Mouse (Mus musculus): ENCODE results near the gene Tmem26. TPM values are rescaled to one million over a fixed set of nuclear protein-coding genes. Genes with fewer than 3 reads are reported as not detected.

The Tmem26 gene
- polyA plus RNA-seq, 1 experiment: 4.4 TPM

- Histone ChIP-seq H3K27me3 (replicated peaks; ENCODE audit: control insufficient read depth, insufficient read depth, low read length) (no peaks in the 10 kb centered on the region), H3K4me1 (ENCODE audit: control insufficient read depth, insufficient read depth, low read length) (0 out of 2 replicates have a peak, but pooled peaks cover 2% of the 10 kb centered on the region), H3K27ac (ENCODE audit: insufficient read depth, low read depth, low read length) (peak overlapping the region; percentile 91), H3K4me3 (ENCODE audit: insufficient read depth, low read depth, low read length) (no peak overlapping the region; the same call in 1 of the 2 replicates), H3K36me3 (ENCODE audit: control insufficient read depth, insufficient read depth, low read length) (no peaks in the 10 kb centered on the region)
- peak; percentile 86 for DNase-seq
- TF ChIP-seq POLR2A (IDR thresholded peaks at IDR 0.05; ENCODE audit: low read depth, low read length) (no peak), CTCF (conservative IDR thresholded peaks at IDR 0.05; ENCODE audit: insufficient read depth, insufficient read length, low read depth, low read length) (no peak)
- 12% methylated on average over 3 of the region's 3 CpGs for WGBS
These were observed 72.0 kb downstream of the Tmem26 start for GRCm38 (mm10) chr10:68795466-68795865.

- H3K36me3 ChIP-seq (ENCODE audit: control insufficient read depth, insufficient read depth, low read length): no peaks in the 10 kb centered on the region
- no peak for TF ChIP-seq CTCF (conservative IDR thresholded peaks at IDR 0.05; ENCODE audit: insufficient read depth, insufficient read length, low read depth, low read length)
- TF ChIP-seq POLR2A (IDR thresholded peaks at IDR 0.05; ENCODE audit: low read depth, low read length): no peak
- no peak overlapping the region for H3K4me3 ChIP-seq (ENCODE audit: insufficient read depth, low read depth, low read length)
- no peak overlapping the region for H3K27ac ChIP-seq (ENCODE audit: insufficient read depth, low read depth, low read length)
- H3K27me3 ChIP-seq (replicated peaks; ENCODE audit: control insufficient read depth, insufficient read depth, low read length): no peaks in the 10 kb centered on the region
- WGBS: 70% methylated on average over 7 of the region's 7 CpGs
- 0 out of 2 replicates have a peak, but pooled peaks cover 2% of the 10 kb centered on the region for H3K4me1 ChIP-seq (ENCODE audit: control insufficient read depth, insufficient read depth, low read length)
- DNase-seq: peak; percentile 87
These were observed 76.4 kb downstream of the Tmem26 start for GRCm38 (mm10) chr10:68799883-68800282.

- no peaks in the 10 kb centered on the region for H3K36me3 ChIP-seq (ENCODE audit: control insufficient read depth, insufficient read depth, low read length)
- H3K27me3 ChIP-seq (replicated peaks; ENCODE audit: control insufficient read depth, insufficient read depth, low read length): no peaks in the 10 kb centered on the region
- DNase-seq: no peak
- WGBS: 79% methylated on average over 7 of the region's 7 CpGs
- no peak overlapping the region for H3K27ac ChIP-seq (ENCODE audit: insufficient read depth, low read depth, low read length)
- H3K4me3 ChIP-seq (ENCODE audit: insufficient read depth, low read depth, low read length): no peak overlapping the region
- TF ChIP-seq CTCF (conservative IDR thresholded peaks at IDR 0.05; ENCODE audit: insufficient read depth, insufficient read length, low read depth, low read length) (no peak), POLR2A (IDR thresholded peaks at IDR 0.05; ENCODE audit: low read depth, low read length) (no peak)
- no peaks in the 10 kb centered on the region for H3K4me1 ChIP-seq (ENCODE audit: control insufficient read depth, insufficient read depth, low read length)
These were observed 76.9 kb downstream of the Tmem26 start for GRCm38 (mm10) chr10:68800339-68800738.

DNA sequence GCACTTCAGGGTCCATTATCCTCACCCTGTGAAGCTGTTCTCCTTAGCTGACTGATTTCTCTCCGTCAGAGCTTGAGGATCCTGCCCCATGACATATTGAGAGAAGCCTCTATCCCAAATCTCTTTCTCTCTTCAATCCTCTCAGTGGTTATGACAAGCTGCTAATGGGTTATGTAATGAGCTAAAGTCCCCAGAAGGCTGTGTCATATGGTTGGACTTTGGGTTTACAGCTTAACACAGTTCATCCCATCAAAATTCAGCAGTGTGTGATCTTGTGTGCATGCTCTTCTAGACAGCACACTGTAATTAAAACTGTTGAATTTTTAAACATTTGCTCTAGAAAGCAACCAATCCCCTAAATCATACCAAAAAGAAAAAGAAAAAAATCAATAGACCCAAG is 82.9 kb downstream of the Tmem26 start:
- Histone ChIP-seq H3K36me3 (ENCODE audit: control insufficient read depth, insufficient read depth, low read length) (no peaks in the 10 kb centered on the region), H3K27me3 (replicated peaks; ENCODE audit: control insufficient read depth, insufficient read depth, low read length) (no peaks in the 10 kb centered on the region), H3K27ac (ENCODE audit: insufficient read depth, low read depth, low read length) (no peak overlapping the region), H3K4me1 (ENCODE audit: control insufficient read depth, insufficient read depth, low read length) (peaks cover 3% of the 10 kb centered on the region; the same call in 1 of the 2 replicates), H3K4me3 (ENCODE audit: insufficient read depth, low read depth, low read length) (no peak overlapping the region)
- no peak for TF ChIP-seq POLR2A (IDR thresholded peaks at IDR 0.05; ENCODE audit: low read depth, low read length)
- TF ChIP-seq CTCF (conservative IDR thresholded peaks at IDR 0.05; ENCODE audit: insufficient read depth, insufficient read length, low read depth, low read length): no peak
- peak; percentile 47 for DNase-seq
- 64% methylated on average over 1 of the region's 1 CpGs for WGBS

GRCm38 (mm10) chr10:68810958-68811357 is 87.5 kb downstream of the Tmem26 start:
- H3K4me3 ChIP-seq (ENCODE audit: insufficient read depth, low read depth, low read length): no peak overlapping the region
- H3K4me1 ChIP-seq (ENCODE audit: control insufficient read depth, insufficient read depth, low read length): peaks cover 3% of the 10 kb centered on the region; the same call in 1 of the 2 replicates
- no peak overlapping the region for H3K27ac ChIP-seq (ENCODE audit: insufficient read depth, low read depth, low read length)
- H3K36me3 ChIP-seq (ENCODE audit: control insufficient read depth, insufficient read depth, low read length): no peaks in the 10 kb centered on the region
- H3K27me3 ChIP-seq (replicated peaks; ENCODE audit: control insufficient read depth, insufficient read depth, low read length): no peaks in the 10 kb centered on the region
- no peak for DNase-seq
- TF ChIP-seq CTCF (conservative IDR thresholded peaks at IDR 0.05; ENCODE audit: insufficient read depth, insufficient read length, low read depth, low read length) (0 out of 2 replicates have a peak, but pooled peaks have one; percentile 13), POLR2A (IDR thresholded peaks at IDR 0.05; ENCODE audit: low read depth, low read length) (no peak)
- WGBS: 88% methylated on average over 5 of the region's 5 CpGs

DNA sequence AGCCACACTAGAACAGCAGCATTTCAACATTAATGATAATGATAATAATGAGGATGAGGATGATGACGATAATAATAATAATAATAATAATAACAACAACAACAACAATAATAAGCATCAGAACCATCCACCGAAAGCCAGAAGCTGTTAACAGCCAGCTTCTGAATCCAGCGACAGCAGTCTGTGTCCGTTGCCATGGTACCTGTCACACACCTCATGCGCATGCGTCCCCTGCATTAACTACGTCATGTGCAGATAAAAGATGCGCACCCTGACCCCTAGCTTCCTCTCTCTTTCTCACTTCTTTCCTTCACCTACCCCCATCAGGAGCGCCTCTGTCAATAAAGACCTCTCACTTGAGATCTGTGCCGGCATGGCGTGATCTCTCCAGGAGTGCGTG is 89.3 kb downstream of the Tmem26 start:
- Histone ChIP-seq H3K27ac (ENCODE audit: insufficient read depth, low read depth, low read length) (no peak overlapping the region), H3K36me3 (ENCODE audit: control insufficient read depth, insufficient read depth, low read length) (no peaks in the 10 kb centered on the region), H3K4me1 (ENCODE audit: control insufficient read depth, insufficient read depth, low read length) (no peaks in the 10 kb centered on the region), H3K27me3 (replicated peaks; ENCODE audit: control insufficient read depth, insufficient read depth, low read length) (no peaks in the 10 kb centered on the region), H3K4me3 (ENCODE audit: insufficient read depth, low read depth, low read length) (no peak overlapping the region)
- no peak for DNase-seq
- WGBS: 95% methylated on average over 12 of the region's 12 CpGs
- TF ChIP-seq CTCF (conservative IDR thresholded peaks at IDR 0.05; ENCODE audit: insufficient read depth, insufficient read length, low read depth, low read length): no peak

- Histone ChIP-seq H3K27me3 (replicated peaks; ENCODE audit: control insufficient read depth, insufficient read depth, low read length) (no peaks in the 10 kb centered on the region), H3K4me1 (ENCODE audit: control insufficient read depth, insufficient read depth, low read length) (no peaks in the 10 kb centered on the region), H3K36me3 (ENCODE audit: control insufficient read depth, insufficient read depth, low read length) (no peaks in the 10 kb centered on the region), H3K4me3 (ENCODE audit: insufficient read depth, low read depth, low read length) (no peak overlapping the region), H3K27ac (ENCODE audit: insufficient read depth, low read depth, low read length) (no peak overlapping the region)
- TF ChIP-seq POLR2A (IDR thresholded peaks at IDR 0.05; ENCODE audit: low read depth, low read length): no peak
- TF ChIP-seq CTCF (conservative IDR thresholded peaks at IDR 0.05; ENCODE audit: insufficient read depth, insufficient read length, low read depth, low read length): no peak
- WGBS: 81% methylated on average over 4 of the region's 4 CpGs
- DNase-seq: no peak
These were observed 93.8 kb downstream of the Tmem26 start for GRCm38 (mm10) chr10:68817281-68817680.
